Mouse (Mus musculus): ENCODE results near the gene Ptprg. TPM values are rescaled to one million over a fixed set of nuclear protein-coding genes. Genes with fewer than 3 reads are reported as not detected.
"Not testable (repeated sequence)": the region's sequence is repeated elsewhere in the genome, so short reads cannot be mapped to it uniquely, and the experiment has no call there.

Gene Ptprg
- polyA plus RNA-seq, 1 experiment from 2014 or later: 50.1 TPM

DNA sequence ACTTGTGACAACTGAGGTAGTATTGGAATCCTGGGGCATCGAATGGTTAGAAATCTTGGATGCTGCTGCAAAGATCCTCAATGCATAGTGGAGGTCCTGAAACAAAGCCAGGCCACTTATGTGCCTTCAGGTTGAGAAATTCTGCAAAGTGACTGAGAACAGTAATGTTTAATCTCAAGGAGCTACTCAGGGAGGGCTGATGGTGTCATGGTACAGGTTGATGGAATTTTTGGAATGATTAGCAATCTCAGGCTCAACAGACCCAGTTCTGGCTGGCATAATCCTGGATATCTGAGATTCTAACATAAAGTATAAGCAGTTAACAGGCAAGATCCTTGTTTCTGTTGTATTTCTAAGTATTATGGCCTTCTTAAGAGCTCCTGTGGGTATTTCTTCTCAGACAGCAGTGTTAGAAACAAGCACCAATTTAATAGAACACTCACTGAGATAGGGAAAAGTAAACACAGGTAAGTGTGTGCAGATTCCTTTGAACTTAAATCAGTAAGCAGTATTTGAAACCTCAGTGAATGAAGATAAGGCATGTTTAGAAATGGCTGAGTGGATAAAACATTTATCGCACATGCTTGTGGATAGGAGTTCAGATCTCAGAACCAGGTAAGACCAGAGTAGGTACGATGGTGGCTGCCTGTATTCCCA is 493.0 kb downstream of the Ptprg start:
- Histone ChIP-seq H3K9ac (replicated peaks; ENCODE audit: low read length) (no peak overlapping the region), H3K27me3 (ENCODE audit: control insufficient read depth, insufficient read depth, low read length) (no peaks in the 10 kb centered on the region), H3K4me3 (replicated peaks; ENCODE audit: low read depth, low read length) (no peak overlapping the region), H3K4me2 (ENCODE audit: low read length) (no peak overlapping the region), H3K36me3 (ENCODE audit: control insufficient read depth, insufficient read depth, low read length) (no peaks in the 10 kb centered on the region), H3K27ac (replicated peaks; ENCODE audit: low read depth, low read length) (no peak overlapping the region), H3K9me3 (ENCODE audit: control insufficient read depth, low read length) (no peaks in the 10 kb centered on the region), H3K4me1 (ENCODE audit: control insufficient read depth, insufficient read depth, low read length) (no peaks in the 10 kb centered on the region)
- ATAC-seq (ENCODE audit: low FRiP score, low TSS enrichment) (no peak), DNase-seq (no peak)
- 94% methylated on average over 3 of the region's 3 CpGs for WGBS

DNA sequence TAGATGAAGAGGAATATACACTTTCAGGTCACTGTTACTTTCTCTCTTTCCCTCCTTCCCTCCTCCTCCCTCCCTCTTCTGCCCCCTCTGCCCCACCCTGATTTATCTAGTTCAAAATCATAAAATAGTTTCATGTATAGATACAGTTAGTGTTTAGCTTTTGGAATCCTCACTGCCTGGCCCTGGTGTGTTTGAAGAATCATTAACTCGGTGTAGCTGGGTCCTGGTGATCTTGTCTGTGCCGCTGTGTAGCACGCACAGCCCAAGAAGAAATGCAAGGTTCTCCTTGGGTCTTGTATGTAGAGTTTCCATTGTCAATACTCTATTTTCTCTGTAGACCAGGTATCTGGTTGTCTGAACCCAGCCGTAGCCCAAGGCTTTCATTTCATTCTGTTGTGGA is 494.3 kb downstream of the Ptprg start:
- no peak overlapping the region for H3K27ac ChIP-seq (replicated peaks; ENCODE audit: low read depth, low read length)
- DNase-seq: no peak
- no peaks in the 10 kb centered on the region for H3K4me1 ChIP-seq (ENCODE audit: control insufficient read depth, insufficient read depth, low read length)
- H3K9me3 ChIP-seq (ENCODE audit: control insufficient read depth, low read length): no peaks in the 10 kb centered on the region
- H3K9ac ChIP-seq (replicated peaks; ENCODE audit: low read length): no peak overlapping the region
- ATAC-seq (ENCODE audit: low FRiP score, low TSS enrichment): no peak
- 92% methylated on average over 4 of the region's 4 CpGs for WGBS
- no peaks in the 10 kb centered on the region for H3K27me3 ChIP-seq (ENCODE audit: control insufficient read depth, insufficient read depth, low read length)
- H3K4me2 ChIP-seq (ENCODE audit: low read length): no peak overlapping the region
- no peak overlapping the region for H3K4me3 ChIP-seq (replicated peaks; ENCODE audit: low read depth, low read length)
- H3K36me3 ChIP-seq (ENCODE audit: control insufficient read depth, insufficient read depth, low read length): no peaks in the 10 kb centered on the region

DNA sequence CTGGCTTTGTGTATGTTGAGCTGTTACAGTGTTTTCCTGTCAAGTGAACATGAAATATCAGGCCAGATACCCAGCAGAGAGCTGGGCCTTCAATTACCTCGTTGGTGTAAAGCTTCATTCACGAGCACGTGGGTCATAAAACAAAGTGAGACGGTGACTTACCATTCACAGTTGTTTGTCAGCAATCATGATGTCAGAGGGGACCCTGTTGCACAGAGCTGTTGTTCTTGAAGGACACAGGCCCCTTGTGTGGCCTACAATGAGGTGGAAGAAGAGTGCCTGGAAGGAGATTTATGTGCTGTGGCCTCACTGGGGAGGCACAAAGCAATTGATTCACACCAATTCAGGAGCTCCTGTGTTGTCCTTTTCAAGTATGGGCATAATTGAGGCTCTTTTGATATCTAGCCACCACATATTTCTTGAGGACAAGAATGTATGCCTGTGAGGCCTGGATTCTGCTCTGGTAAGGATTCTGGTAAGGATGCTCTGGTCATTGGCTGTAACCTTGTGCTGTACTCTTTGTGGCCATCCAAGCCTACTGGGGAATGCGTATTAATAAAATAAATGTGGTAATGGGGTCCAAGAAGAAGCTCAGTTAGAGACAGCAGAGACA is 503.7 kb downstream of the Ptprg start:
- no peaks in the 10 kb centered on the region for H3K27me3 ChIP-seq (ENCODE audit: control insufficient read depth, insufficient read depth, low read length)
- H3K4me2 ChIP-seq (ENCODE audit: low read length): no peak overlapping the region
- no peaks in the 10 kb centered on the region for H3K36me3 ChIP-seq (ENCODE audit: control insufficient read depth, insufficient read depth, low read length)
- no peaks in the 10 kb centered on the region for H3K4me1 ChIP-seq (ENCODE audit: control insufficient read depth, insufficient read depth, low read length)
- no peak overlapping the region for H3K27ac ChIP-seq (replicated peaks; ENCODE audit: low read depth, low read length)
- DNase-seq: no peak
- no peak overlapping the region for H3K4me3 ChIP-seq (replicated peaks; ENCODE audit: low read depth, low read length)
- 78% methylated on average over 5 of the region's 5 CpGs for WGBS
- H3K9ac ChIP-seq (replicated peaks; ENCODE audit: low read length): no peak overlapping the region
- no peak for ATAC-seq (ENCODE audit: low FRiP score, low TSS enrichment)
- H3K9me3 ChIP-seq (ENCODE audit: control insufficient read depth, low read length): no peaks in the 10 kb centered on the region

- Histone ChIP-seq H3K4me1 (ENCODE audit: control insufficient read depth, insufficient read depth, low read length) (no peaks in the 10 kb centered on the region), H3K27ac (replicated peaks; ENCODE audit: low read depth, low read length) (no peak overlapping the region), H3K9ac (replicated peaks; ENCODE audit: low read length) (no peak overlapping the region), H3K4me3 (replicated peaks; ENCODE audit: low read depth, low read length) (no peak overlapping the region), H3K36me3 (ENCODE audit: control insufficient read depth, insufficient read depth, low read length) (no peaks in the 10 kb centered on the region), H3K9me3 (ENCODE audit: control insufficient read depth, low read length) (no peaks in the 10 kb centered on the region), H3K27me3 (ENCODE audit: control insufficient read depth, insufficient read depth, low read length) (no peaks in the 10 kb centered on the region), H3K4me2 (ENCODE audit: low read length) (no peak overlapping the region)
- no peak for ATAC-seq (ENCODE audit: low FRiP score, low TSS enrichment)
- no peak for DNase-seq
- WGBS: 80% methylated on average over 2 of the region's 2 CpGs
These were observed 504.5 kb downstream of the Ptprg start for GRCm38 (mm10) chr14:12057856-12058255.

DNA sequence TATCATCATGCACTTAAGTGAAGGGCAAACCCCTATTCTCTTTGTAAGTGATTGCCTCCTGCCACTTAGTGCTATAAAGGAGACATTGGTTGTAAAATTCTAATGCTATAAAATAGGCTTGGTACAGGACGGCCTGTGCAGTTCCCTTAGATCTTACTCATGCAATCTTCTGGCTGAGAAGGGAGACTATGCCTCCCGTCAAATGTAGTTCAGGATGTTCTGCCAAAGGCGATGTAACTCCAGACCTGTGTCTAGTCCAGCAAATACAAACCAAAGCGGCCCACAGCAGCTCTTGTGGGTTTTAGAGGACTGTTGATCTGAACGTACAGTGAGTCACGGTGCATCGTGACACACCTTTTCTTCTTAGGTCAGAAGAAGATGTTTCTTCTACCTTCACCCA is 505.8 kb downstream of the Ptprg start:
- no peaks in the 10 kb centered on the region for H3K9me3 ChIP-seq (ENCODE audit: control insufficient read depth, low read length)
- H3K4me1 ChIP-seq (ENCODE audit: control insufficient read depth, insufficient read depth, low read length): no peaks in the 10 kb centered on the region
- no peak overlapping the region for H3K27ac ChIP-seq (replicated peaks; ENCODE audit: low read depth, low read length)
- DNase-seq: no peak
- no peak overlapping the region for H3K4me2 ChIP-seq (ENCODE audit: low read length)
- ATAC-seq (ENCODE audit: low FRiP score, low TSS enrichment): no peak
- no peaks in the 10 kb centered on the region for H3K36me3 ChIP-seq (ENCODE audit: control insufficient read depth, insufficient read depth, low read length)
- 94% methylated on average over 7 of the region's 7 CpGs for WGBS
- H3K9ac ChIP-seq (replicated peaks; ENCODE audit: low read length): no peak overlapping the region
- H3K27me3 ChIP-seq (ENCODE audit: control insufficient read depth, insufficient read depth, low read length): no peaks in the 10 kb centered on the region
- no peak overlapping the region for H3K4me3 ChIP-seq (replicated peaks; ENCODE audit: low read depth, low read length)

DNA sequence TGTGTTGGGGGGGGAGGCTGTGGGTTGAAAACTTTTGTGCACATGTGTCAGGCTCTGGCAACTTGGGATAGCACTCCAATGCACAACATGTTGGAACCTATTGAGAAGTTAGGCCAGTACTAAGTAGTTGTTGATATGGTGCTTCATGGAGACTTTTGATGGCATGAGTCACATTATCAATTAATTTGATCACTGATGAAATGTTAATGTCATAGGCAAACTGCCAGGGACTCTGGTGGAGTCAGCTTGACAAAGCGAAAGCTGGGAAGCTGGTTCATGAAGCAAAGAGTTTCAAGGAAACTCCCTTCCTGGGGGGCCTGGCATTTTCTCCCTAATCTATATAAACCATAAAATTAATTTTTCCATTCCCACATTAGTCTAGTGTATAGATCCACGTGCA is 508.0 kb downstream of the Ptprg start:
- H3K9me3 ChIP-seq (ENCODE audit: control insufficient read depth, low read length); H3K36me3 ChIP-seq (ENCODE audit: control insufficient read depth, insufficient read depth, low read length); H3K27ac ChIP-seq (replicated peaks; ENCODE audit: low read depth, low read length); H3K4me2 ChIP-seq (ENCODE audit: low read length); H3K9ac ChIP-seq (replicated peaks; ENCODE audit: low read length); ATAC-seq (ENCODE audit: low FRiP score, low TSS enrichment); DNase-seq; H3K27me3 ChIP-seq (ENCODE audit: control insufficient read depth, insufficient read depth, low read length); H3K4me3 ChIP-seq (replicated peaks; ENCODE audit: low read depth, low read length); H3K4me1 ChIP-seq (ENCODE audit: control insufficient read depth, insufficient read depth, low read length): not testable (repeated sequence)
- WGBS: 79% methylated on average over 2 of the region's 2 CpGs

DNA sequence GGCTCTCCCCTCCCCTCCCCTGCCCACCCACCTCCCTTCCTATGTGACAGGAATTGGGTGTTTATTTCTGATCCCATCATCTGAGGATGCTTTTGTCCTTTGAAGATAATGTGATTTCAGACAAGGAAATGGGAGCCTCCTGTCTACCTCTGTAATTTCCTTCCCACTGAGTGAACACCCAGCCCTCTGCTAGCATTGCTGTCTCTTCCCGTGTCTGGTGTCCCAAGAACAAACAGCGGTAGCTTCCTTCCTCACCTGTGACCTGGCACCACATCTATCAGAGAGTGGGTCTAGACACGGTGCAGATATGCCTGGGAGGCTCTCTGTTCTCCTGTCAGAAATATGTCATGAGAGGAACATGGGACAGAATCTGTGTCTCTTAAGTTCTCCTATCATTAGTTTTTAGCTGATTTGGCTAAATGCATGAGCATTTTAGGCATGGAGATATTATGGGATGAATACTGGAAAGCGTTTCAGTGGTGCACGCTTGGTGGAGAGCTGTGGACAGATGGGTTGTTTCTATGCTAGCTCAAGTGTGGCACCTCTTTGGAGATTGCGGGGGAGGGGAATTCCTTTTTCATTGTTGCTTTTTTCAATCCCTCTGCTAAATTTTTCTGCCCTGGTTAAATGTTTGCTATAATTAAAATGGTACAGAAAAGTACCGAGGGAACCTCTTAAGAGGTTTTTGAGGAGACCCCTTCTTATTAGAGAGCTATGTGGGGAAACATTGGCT is 509.5 kb downstream of the Ptprg start:
- H3K36me3 ChIP-seq (ENCODE audit: control insufficient read depth, insufficient read depth, low read length): no peaks in the 10 kb centered on the region
- no peak overlapping the region for H3K4me2 ChIP-seq (ENCODE audit: low read length)
- no peaks in the 10 kb centered on the region for H3K27me3 ChIP-seq (ENCODE audit: control insufficient read depth, insufficient read depth, low read length)
- DNase-seq (no peak), ATAC-seq (ENCODE audit: low FRiP score, low TSS enrichment) (no peak)
- H3K4me3 ChIP-seq (replicated peaks; ENCODE audit: low read depth, low read length): no peak overlapping the region
- H3K4me1 ChIP-seq (ENCODE audit: control insufficient read depth, insufficient read depth, low read length): no peaks in the 10 kb centered on the region
- no peak overlapping the region for H3K9ac ChIP-seq (replicated peaks; ENCODE audit: low read length)
- no peak overlapping the region for H3K27ac ChIP-seq (replicated peaks; ENCODE audit: low read depth, low read length)
- WGBS: 96% methylated on average over 7 of the region's 7 CpGs
- H3K9me3 ChIP-seq (ENCODE audit: control insufficient read depth, low read length): no peaks in the 10 kb centered on the region

DNA sequence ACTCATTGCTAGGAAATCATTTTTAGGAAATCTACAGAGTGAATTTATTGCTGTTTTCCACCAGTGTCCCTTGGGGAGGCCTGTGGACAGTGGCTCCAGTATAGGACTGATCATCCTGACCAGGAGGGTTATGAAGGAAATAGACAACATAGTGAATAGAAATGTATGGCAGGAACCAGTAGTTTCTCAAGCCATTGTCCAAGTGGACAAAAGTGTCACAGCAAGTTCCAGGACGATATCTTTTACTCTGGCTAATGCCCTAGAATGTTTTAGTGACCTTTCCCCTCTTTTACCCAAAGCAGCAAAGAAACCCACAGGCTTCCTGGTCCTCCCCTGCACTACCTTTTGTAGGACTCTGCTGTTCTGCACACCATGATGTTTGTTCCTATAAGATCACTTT is 511.7 kb downstream of the Ptprg start:
- 76% methylated on average over 1 of the region's 1 CpGs for WGBS
- H3K4me1 ChIP-seq (ENCODE audit: control insufficient read depth, insufficient read depth, low read length): no peaks in the 10 kb centered on the region
- no peak overlapping the region for H3K9ac ChIP-seq (replicated peaks; ENCODE audit: low read length)
- ATAC-seq (ENCODE audit: low FRiP score, low TSS enrichment) (no peak), DNase-seq (no peak)
- H3K27ac ChIP-seq (replicated peaks; ENCODE audit: low read depth, low read length): no peak overlapping the region
- no peaks in the 10 kb centered on the region for H3K27me3 ChIP-seq (ENCODE audit: control insufficient read depth, insufficient read depth, low read length)
- no peak overlapping the region for H3K4me3 ChIP-seq (replicated peaks; ENCODE audit: low read depth, low read length)
- H3K9me3 ChIP-seq (ENCODE audit: control insufficient read depth, low read length): no peaks in the 10 kb centered on the region
- no peak overlapping the region for H3K4me2 ChIP-seq (ENCODE audit: low read length)
- no peaks in the 10 kb centered on the region for H3K36me3 ChIP-seq (ENCODE audit: control insufficient read depth, insufficient read depth, low read length)

- Histone ChIP-seq H3K4me2 (ENCODE audit: low read length) (no peak overlapping the region), H3K9me3 (ENCODE audit: control insufficient read depth, low read length) (no peaks in the 10 kb centered on the region), H3K4me1 (ENCODE audit: control insufficient read depth, insufficient read depth, low read length) (no peaks in the 10 kb centered on the region), H3K27ac (replicated peaks; ENCODE audit: low read depth, low read length) (no peak overlapping the region), H3K4me3 (replicated peaks; ENCODE audit: low read depth, low read length) (no peak overlapping the region), H3K9ac (replicated peaks; ENCODE audit: low read length) (no peak overlapping the region), H3K27me3 (ENCODE audit: control insufficient read depth, insufficient read depth, low read length) (no peaks in the 10 kb centered on the region), H3K36me3 (ENCODE audit: control insufficient read depth, insufficient read depth, low read length) (no peaks in the 10 kb centered on the region)
- DNase-seq: no peak
- 89% methylated on average over 2 of the region's 2 CpGs for WGBS
- no peak for ATAC-seq (ENCODE audit: low FRiP score, low TSS enrichment)
These were observed 512.4 kb downstream of the Ptprg start for GRCm38 (mm10) chr14:12065736-12066135.

Data from midbrain, embryonic 14.5 days (tissue).